In genomic region chr17:49031790-49032189, GRCm38 (mm10) we compare ENCODE assay signal across 9 mouse cellular contexts.
DNase-seq lines count a peak whose midpoint lies in the region; ATAC-seq lines count a peak whose summit lies in the region.
"Had no signal": no experiment of that assay in that cellular context is flagged by ENCODE, and none has a peak within 500 bp of the region (broad histone marks: within the 10 kb centered on the region; RNA-seq: fewer than 3 reads in every experiment).

No protein-coding gene starts in this region.

- H3K4me2 ChIP-seq in kidney, embryonic 15.5 days, result no peak overlapping the region
- H3K4me2 ChIP-seq in hindbrain, embryonic 11.5 days (replicated peaks; ENCODE audit: low read depth, low read length), result no peak overlapping the region
- H3K4me2 ChIP-seq: embryonic facial prominence, embryonic 13.5 days had no signal

- no peak for ATAC-seq in kidney, embryonic 15.5 days (replicated peaks; ENCODE audit: low FRiP score)
- no peak for ATAC-seq in hindbrain, embryonic 11.5 days (ENCODE audit: low FRiP score)

- peak; percentile 12 for DNase-seq in kidney, adult 11 months
- peak; percentile 20 to 50 for DNase-seq in adrenal gland, postnatal 36 days
- peak; percentile 62 for DNase-seq in heart, postnatal 4 days
- DNase-seq in ovary, postnatal 10 days (ENCODE audit: low spot score), result peak; percentile 18
- no peak for DNase-seq in thymus, postnatal 14 days
- no peak for DNase-seq in layer of hippocampus, postnatal 14 days (ENCODE audit: low spot score in 2 of 2)
- no peak for DNase-seq in hindbrain, embryonic 11.5 days (ENCODE audit: low spot score)

- no peak overlapping the region for H3K27ac ChIP-seq in kidney, embryonic 15.5 days
- no peak overlapping the region for H3K27ac ChIP-seq in hindbrain, embryonic 11.5 days (ENCODE audit: low read depth, low read length)

- no peak overlapping the region for H3K9ac ChIP-seq in kidney, embryonic 15.5 days
- H3K9ac ChIP-seq in hindbrain, embryonic 11.5 days (ENCODE audit: low read depth, low read length), result no peak overlapping the region
- H3K9ac ChIP-seq: embryonic facial prominence, embryonic 13.5 days had no signal

- WGBS in kidney, embryonic 15.5 days, result 71% methylated on average over 8 of the region's 8 CpGs
- 91% methylated on average over 8 of the region's 8 CpGs for WGBS in hindbrain, embryonic 11.5 days

- no peaks in the 10 kb centered on the region for H3K36me3 ChIP-seq in kidney, embryonic 15.5 days
- no peaks in the 10 kb centered on the region for H3K36me3 ChIP-seq in hindbrain, embryonic 11.5 days (ENCODE audit: control insufficient read depth, insufficient read depth, low read length)
- H3K36me3 ChIP-seq: embryonic facial prominence, embryonic 13.5 days had no signal

- no peaks in the 10 kb centered on the region for H3K27me3 ChIP-seq in kidney, embryonic 15.5 days
- no peaks in the 10 kb centered on the region for H3K27me3 ChIP-seq in hindbrain, embryonic 11.5 days (ENCODE audit: control insufficient read depth, insufficient read depth, low read length)
- H3K27me3 ChIP-seq: embryonic facial prominence, embryonic 13.5 days had no signal

- H3K4me3 ChIP-seq in kidney, embryonic 15.5 days (replicated peaks), result no peak overlapping the region
- no peak overlapping the region for H3K4me3 ChIP-seq in hindbrain, embryonic 11.5 days (ENCODE audit: low read depth, low read length)
- H3K4me3 ChIP-seq: embryonic facial prominence, embryonic 13.5 days had no signal

- peaks cover 33% of the 10 kb centered on the region for H3K4me1 ChIP-seq in kidney, embryonic 15.5 days
- H3K4me1 ChIP-seq in hindbrain, embryonic 11.5 days (replicated peaks; ENCODE audit: control insufficient read depth, insufficient read depth, low read length), result no peaks in the 10 kb centered on the region

- H3K9me3 ChIP-seq in kidney, embryonic 15.5 days (replicated peaks), result no peaks in the 10 kb centered on the region
- no peaks in the 10 kb centered on the region for H3K9me3 ChIP-seq in hindbrain, embryonic 11.5 days (ENCODE audit: control insufficient read depth, low read length)
- H3K9me3 ChIP-seq: embryonic facial prominence, embryonic 13.5 days had no signal

Comparison
In these comparisons a context has a peak if more than half of its experiments do, and no peak if none do; other contexts are left out.
1. DNase-seq: peak in kidney, adult 11 months (single experiment), adrenal gland, postnatal 36 days (2 of 2), heart, postnatal 4 days (single experiment) and ovary, postnatal 10 days (single experiment); none in thymus, postnatal 14 days (single experiment), layer of hippocampus, postnatal 14 days (0 of 2) and hindbrain, embryonic 11.5 days (single experiment).